Comparison of ENCODE assay signal across 7 mouse cellular contexts in genomic region chr9:42183448-42183847, GRCm38 (mm10). TPM values are rescaled to one million over a fixed set of nuclear protein-coding genes. Genes with fewer than 3 reads are reported as not detected.
DNase-seq lines count a peak whose midpoint lies in the region; ATAC-seq lines count a peak whose summit lies in the region.

No protein-coding gene starts in this region.

- no peak for ATAC-seq in erythroid progenitor cell, adult 5-6 weeks (replicated peaks; ENCODE audit: low FRiP score, poor library complexity, severe bottlenecking)

- DNase-seq in brain, adult 2 months (ENCODE audit: low read depth, low spot score): peak; percentile 99
- peak; percentile 96 for DNase-seq in cerebellum, adult 9-11 months
- DNase-seq in gastrocnemius, postnatal 10 days: peak; percentile 27
- DNase-seq in layer of hippocampus, adult 11-12 months (ENCODE audit: low spot score): peak; percentile 74
- DNase-seq in lung, postnatal 10 days: peak; percentile 68
- no peak for DNase-seq in thymus, postnatal 4 days

RNA-seq across cellular contexts. Expression of gene Sorl1, which starts 59.4 kb away (rescaled TPM):
- total RNA-seq in gastrocnemius, postnatal 10 days (2021): 10 to 100 TPM; 27.8 to 29.9 TPM
- total RNA-seq in erythroid progenitor cell, adult 5-6 weeks (2015; ENCODE audit: low replicate concordance): 18.7 and 21.0 TPM in 2 replicates
- 6.1 and 13.7 TPM in 2 replicates for total RNA-seq in erythroid progenitor cell, adult 5-6 weeks (2017; ENCODE audit: low replicate concordance)
